Mouse (Mus musculus) adrenal gland, adult 18-20 months (tissue): Measurements from ENCODE around the gene Rassf5. TPM values are rescaled to one million over a fixed set of nuclear protein-coding genes. Genes with fewer than 3 reads are reported as not detected.
"Not testable (repeated sequence)": the region's sequence is repeated elsewhere in the genome, so short reads cannot be mapped to it uniquely, and the experiment has no call there.

Experiments
- DNase-seq, 2 experiments: peaks; one replicate each; pipeline ENCODE4 v3.0.0; 2021 to 2022; ENCODE audit warnings: low spot score in 2 of 2
- total RNA-seq, 2 experiments: library from RNA; stranded (reverse); gene quantifications; 1 replicate in 1 of 2; 2 replicates in 1 of 2; pipeline ENCODE4 v1.2.3; 2021

Gene Rassf5
- total RNA-seq, 2 experiments from 2014 or later: 11.4 to 11.6 TPM

GRCm38 (mm10) chr1:131259632-131260308 lies 14.7 kb upstream of the Rassf5 start:
- DNase-seq: no peak

DNA sequence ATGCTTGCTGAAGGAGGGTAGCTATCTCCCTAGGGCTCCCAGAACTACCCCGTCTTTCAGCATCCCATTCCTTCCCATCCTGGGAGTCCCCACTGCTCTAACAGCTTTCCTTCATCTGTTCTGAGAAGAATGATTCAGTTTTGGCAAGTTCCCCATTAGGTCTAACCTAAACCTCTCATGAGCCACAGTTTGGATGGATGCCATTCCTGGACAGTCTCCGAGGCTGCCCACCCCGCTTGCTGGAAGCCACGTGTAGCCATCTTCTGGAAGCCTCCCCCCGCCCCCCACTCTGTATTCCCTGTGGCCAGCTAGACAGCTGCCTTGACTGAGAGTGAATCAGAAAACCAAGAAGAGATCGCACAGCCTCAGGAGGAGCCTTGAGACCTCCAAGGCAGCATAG lies 12.2 kb upstream of the Rassf5 start:
- no peak for DNase-seq

- DNase-seq: not testable (repeated sequence)
Observed at GRCm38 (mm10) chr1:131252516-131253250, 7.6 kb upstream of the Rassf5 start.

- DNase-seq: no peak
Observed at GRCm38 (mm10) chr1:131246433-131247395, 1.7 kb upstream of the Rassf5 start.

- DNase-seq: peak; percentile 51 to 57
Observed at GRCm38 (mm10) chr1:131245926-131246325, 868 bp upstream of the Rassf5 start.

GRCm38 (mm10) chr1:131244536-131245088 lies 446 bp downstream of the Rassf5 start:
- peak; percentile 44 to 45 for DNase-seq

DNA sequence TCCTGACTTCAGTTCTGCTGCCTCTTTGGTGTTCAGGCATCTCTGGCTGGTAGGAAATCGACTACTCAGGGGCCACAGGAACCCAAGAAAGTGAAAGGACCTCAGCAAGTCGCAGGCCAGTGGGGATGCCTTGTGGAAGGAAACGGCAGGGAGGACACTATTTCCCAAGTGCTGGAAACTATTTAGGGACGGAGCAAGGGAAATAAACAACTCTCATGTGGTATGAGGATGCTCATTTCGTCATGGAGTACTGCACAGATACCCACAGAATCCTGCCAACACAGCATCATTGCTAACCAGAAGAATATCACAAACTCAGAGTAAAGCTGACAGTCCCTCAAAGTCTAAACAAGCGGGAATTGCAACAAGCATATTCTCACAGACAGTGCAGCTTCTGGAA lies 2.1 kb downstream of the Rassf5 start:
- no peak for DNase-seq

DNA sequence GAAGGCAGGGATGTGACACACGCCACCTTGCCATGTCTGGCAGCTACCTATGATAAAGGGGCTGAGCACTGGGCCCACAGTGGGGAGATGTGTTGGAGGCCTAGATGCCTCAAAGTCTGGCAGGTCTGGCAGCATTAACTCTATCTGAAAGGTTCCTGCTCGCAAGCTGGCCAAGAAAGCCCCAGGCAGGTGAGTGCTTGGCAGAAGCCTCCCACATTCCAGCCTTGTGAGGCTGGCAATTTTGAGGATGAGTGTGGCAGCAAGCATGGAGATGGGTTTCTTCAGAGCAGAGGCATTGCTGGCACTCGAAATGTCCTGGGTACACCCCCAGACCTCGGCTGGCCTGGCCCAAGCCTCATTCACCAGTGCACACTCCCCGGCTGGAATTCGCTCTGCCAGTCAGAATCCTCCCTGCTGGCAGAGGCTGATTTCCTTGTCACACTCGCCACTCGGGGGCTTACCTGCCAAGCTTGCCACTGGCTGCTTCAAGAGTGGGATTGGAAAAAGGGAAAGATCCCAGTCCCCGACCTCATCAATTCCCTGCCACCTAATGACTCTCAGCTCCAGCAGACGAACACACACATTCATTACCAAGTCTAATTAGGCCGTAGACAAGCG lies 5.4 kb downstream of the Rassf5 start:
- DNase-seq: no peak

DNA sequence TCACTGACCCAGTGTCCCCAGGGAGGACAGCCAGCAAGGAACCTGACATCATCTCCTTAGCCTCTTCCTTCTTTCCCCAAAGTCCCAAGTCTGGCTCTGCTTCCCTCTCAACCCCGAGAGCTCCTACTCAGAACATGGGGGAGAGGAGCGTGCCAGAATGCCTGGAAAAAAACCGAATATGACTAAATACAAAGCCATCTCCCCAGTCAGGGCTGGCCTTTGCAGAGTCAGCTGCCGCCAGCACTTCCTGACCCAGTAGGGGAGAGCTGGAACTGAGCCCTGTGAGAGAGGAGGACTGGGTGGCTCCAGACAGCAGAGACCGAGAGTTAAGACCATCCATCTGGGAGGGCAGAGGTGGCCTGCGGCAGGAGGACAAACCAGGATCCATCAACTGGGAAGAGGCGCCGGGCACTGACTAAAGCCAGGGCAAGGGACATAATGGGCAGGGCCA lies 6.1 kb downstream of the Rassf5 start:
- DNase-seq: peak; percentile 53 to 59

DNA sequence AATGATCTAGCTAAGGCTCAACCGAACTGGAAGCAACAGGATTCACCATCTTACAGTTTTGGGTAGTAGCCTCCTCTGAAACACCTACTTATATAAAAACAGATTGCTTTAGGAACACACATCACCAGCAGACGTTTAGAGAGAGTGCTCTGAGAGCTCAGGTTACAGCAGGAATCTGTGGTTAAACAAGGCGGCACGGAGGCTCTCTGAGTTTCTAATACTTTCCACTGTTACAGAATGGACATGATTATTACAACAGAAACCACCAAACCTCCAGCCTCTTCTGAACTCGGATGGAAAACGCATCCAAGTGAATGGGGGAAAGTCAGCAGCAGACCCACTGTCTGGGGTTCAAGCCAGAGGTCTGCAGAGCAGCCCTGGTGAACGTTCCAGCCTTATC lies 9.0 kb downstream of the Rassf5 start:
- no peak for DNase-seq

DNA sequence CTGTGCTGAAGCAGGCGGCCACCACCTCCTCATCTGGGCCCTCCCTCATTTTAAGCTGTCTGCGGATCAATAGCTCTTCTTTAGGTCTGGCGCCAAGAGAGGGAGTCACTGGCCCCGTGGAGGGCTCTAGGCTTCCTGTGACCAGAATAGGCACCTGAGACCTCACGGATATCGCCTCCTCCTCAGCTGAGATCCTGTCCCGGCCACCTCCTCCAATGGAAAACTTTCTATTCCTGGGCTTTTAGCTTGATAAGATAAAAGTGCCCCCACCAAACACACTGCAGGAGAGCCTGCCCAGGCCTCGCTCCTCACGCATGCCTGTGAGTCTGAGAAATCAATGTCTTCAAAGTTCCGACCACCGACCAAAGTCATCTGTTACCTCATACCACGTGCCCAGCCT lies 11.5 kb downstream of the Rassf5 start:
- DNase-seq: no peak

DNA sequence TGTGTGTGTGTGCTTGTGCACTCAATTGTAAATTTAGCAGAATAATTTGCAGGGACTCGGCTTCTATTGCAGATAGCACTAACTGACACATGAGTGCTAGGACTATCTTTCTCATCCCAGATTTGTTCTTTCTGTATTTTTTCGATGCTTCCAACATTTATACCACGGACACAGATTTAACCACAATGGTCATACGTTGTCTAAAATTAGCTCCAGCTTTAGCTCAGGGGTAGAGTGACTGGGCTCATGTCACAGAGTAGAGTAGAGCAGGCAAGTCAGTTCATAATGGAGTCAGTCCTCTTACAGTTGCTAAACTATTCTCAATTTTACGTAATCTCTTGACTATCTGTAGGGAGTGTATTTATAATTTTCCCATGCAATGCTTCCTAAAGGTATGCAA lies 16.4 kb downstream of the Rassf5 start:
- DNase-seq: no peak

DNA sequence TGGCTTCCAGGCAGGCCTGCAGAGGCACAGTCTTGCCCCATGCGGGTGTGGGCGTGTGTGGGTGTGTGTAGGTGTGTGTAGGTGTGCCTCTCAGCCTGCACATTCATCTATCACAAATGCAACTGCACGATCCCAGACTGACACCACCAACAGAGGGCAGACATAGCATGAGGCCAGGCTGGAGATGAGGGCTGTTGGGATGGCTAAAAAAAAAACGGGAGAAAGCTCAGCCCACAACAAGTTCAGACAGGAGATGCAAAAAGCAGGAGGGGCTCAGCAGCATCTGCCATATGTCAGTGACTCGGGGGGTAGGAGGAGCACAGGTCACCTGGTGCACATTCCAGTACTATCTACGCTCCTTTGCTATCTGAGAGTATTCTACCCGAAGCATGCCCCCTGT lies 16.8 kb downstream of the Rassf5 start:
- no peak for DNase-seq

DNA sequence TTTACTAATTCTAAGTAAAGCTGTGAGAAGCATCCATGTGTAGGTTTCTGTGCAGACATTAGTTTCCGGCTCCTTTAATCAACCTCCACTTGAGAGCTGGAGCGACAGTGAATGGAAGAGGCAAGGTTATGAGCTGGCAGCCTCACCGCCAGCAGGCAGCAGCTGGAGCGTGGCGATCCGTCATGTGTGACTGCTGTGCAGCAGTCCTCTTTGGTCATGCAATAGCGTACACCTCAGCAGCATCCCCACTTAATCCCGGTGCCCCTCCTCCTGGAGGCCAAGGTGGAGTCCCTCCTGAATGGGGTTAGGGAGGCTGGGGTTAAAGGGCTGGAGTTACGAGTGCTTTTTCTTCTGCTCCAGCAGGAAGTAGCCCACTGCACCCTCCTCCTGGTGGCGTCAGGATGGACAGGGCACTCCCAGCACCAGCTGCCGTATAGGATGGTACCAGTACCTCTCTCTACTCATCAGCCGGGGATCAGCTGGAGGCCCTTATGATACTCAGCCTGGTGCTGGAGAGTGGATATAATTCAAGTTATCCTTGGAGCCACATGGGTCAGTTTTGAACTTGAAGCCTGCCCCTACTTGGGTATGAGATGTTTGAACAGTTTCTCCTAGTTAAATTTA lies 20.1 kb downstream of the Rassf5 start:
- DNase-seq: no peak

DNA sequence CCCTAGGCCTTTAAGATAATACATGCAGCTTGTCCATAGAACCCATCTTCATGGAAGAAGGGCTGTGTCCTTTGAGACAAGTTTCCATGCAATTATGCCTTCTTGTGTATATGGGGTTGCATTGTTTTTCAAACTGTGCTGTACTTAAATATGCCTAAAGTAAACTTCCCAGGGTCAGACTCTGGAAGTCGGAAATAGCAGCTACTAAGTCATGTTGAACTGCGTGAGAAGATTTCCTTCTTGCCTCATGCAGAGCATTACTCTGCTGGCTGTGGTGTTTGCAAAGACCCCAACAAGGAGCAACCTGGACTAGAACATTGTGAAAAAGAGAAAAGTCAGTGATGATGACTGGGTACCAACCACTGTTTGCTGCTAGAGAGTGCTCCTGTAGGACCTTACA lies 21.7 kb downstream of the Rassf5 start:
- DNase-seq: no peak

DNA sequence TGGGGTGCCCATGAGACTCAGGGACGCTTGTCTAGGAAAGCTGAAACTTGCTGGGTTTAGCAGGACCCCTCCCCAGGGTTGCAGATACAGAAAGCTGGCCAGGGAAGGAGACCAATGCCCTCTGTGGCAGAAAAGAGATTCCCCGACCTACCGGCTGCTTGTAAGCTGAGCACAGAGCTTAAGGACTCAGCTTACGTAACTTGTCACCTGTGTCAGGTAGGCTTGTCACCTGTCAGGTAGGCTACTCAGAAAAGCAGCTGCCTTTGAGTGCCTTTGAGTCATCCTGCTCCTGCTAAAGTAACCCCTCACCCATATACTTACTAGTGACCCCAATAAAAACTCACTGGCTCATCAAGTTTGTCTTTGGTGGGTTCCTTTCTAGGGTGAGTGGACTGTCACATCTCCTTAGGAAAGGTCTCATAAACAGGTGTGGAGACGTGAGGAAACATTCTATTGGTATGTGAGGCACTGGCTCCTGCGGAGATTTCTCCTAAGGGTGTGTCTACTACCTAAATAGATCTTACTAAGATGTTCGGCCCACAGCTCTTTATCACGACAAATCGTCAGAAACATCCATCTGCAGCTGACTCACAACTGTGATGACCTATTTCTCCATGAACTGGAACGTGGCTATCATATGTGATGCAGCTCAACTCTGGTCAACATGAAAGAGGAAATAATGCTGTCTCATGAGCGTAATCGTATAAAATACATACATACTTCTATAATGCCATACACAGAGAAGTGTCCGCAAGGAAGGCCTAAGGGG lies 23.1 kb downstream of the Rassf5 start:
- no peak for DNase-seq

GRCm38 (mm10) chr1:131218933-131219332 lies 26.1 kb downstream of the Rassf5 start:
- no peak for DNase-seq

DNA sequence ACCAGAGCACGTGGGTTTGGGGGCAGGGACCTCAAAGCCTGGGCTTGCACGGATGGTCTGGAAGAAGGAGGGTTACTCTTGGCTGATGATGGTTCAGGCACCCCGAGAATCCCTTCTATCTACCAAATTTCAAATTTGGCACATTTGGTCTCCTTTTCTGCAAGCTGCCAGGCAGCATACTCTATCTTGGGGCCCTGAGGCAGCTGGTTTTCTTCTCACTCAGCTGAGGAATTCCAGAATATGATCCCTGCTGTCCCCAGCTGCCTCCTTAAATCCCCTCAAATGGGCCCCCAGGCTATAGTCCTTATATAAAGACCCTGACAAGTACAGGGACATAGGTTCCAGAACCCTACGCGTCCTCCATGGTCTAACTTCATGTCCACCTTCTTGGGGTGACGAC lies 31.7 kb downstream of the Rassf5 start:
- DNase-seq: no peak

DNA sequence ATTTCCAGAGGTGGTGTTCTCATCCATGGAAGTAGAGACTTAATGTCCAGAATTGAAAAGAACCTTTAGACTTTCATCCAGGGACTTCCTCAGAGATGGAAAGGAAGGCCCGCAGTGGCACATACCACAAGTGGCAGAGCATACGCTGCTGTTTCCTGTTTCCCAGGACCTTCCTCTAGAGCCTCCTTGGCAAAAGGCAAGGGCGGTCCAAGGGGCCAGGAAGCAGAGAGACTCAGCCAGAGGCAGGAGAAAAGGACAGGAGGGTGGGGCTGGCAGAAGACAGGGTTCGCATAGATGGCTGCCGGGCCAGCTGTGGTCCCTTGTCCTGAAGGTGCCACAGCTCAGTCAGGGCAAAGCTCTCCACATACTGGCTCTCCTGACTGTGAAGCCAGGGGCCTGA lies 32.1 kb downstream of the Rassf5 start:
- DNase-seq: no peak

GRCm38 (mm10) chr1:131211655-131212054 lies 33.4 kb downstream of the Rassf5 start:
- DNase-seq: no peak
